Comparison of ENCODE assay signal across 21 mouse cellular contexts in the genomic region with DNA sequence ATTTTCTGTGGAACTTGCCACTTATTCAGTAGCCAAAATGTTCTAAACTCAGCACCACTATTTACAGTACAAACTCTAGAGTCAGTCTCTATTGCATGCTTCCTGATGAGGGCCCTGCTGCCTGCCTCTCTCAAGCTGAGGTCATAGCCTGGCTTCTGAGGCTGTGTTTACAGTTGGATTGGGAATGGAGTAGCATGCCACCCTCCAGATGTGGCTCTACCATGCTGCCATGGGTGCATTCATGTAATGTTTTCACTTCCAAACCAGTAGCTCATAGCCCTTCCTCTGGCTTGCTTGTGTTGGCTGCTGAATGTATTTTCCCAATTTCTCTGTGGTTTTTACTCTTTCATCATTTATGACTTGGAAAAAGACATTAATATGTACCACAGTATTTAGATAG.
"Had no signal": no experiment of that assay in that cellular context is flagged by ENCODE, and none has a peak within 500 bp of the region (broad histone marks: within the 10 kb centered on the region; RNA-seq: fewer than 3 reads in every experiment).

No protein-coding gene starts in this region.

- H3K36me3 ChIP-seq: liver, embryonic 12.5 days; liver, embryonic 15.5 days; lung, embryonic 15.5 days; midbrain, embryonic 13.5 days; neural tube, embryonic 13.5 days; stomach, embryonic 15.5 days had no signal

- H3K4me2 ChIP-seq: liver, embryonic 12.5 days; liver, embryonic 15.5 days; lung, embryonic 15.5 days; midbrain, embryonic 13.5 days; neural tube, embryonic 13.5 days; stomach, embryonic 15.5 days had no signal

- DNase-seq: kidney, adult 11 months; kidney, adult 8-10 months; kidney, postnatal 14 days; kidney, postnatal 4 days; left cerebral cortex, postnatal 4 days; liver; lung, adult 18-20 months; lung, postnatal 10 days; lung, postnatal 36 days; retina, postnatal 1 day; right cerebral cortex, postnatal 25 days; spleen, adult 18-20 months; thymus, postnatal 25 days had no signal

- H3K4me1 ChIP-seq: liver, embryonic 12.5 days; liver, embryonic 15.5 days; stomach, embryonic 15.5 days had no signal

- H3K9ac ChIP-seq: liver, embryonic 12.5 days; liver, embryonic 15.5 days; lung, embryonic 15.5 days; midbrain, embryonic 13.5 days; neural tube, embryonic 13.5 days; stomach, embryonic 15.5 days had no signal

- H3K4me3 ChIP-seq: liver, embryonic 12.5 days; liver, embryonic 15.5 days; lung, embryonic 15.5 days; midbrain, embryonic 13.5 days; myocyte; neural tube, embryonic 13.5 days; stomach, embryonic 15.5 days had no signal

- ATAC-seq: liver, embryonic 12.5 days; midbrain, embryonic 13.5 days; midbrain, embryonic 16.5 days had no signal

- H3K9me3 ChIP-seq: liver, embryonic 12.5 days; liver, embryonic 15.5 days; lung, embryonic 15.5 days; midbrain, embryonic 13.5 days; neural tube, embryonic 13.5 days; stomach, embryonic 15.5 days had no signal

- H3K27me3 ChIP-seq: liver, embryonic 12.5 days; liver, embryonic 15.5 days; lung, embryonic 15.5 days; midbrain, embryonic 13.5 days; neural tube, embryonic 13.5 days; stomach, embryonic 15.5 days had no signal

- H3K27ac ChIP-seq: liver, embryonic 12.5 days; liver, embryonic 15.5 days; lung, embryonic 15.5 days; midbrain, embryonic 13.5 days; neural tube, embryonic 13.5 days; stomach, embryonic 15.5 days had no signal
